Mouse (Mus musculus) neural tube, embryonic 11.5 days (tissue): ENCODE results near the gene Gpr3. TPM values are rescaled to one million over a fixed set of nuclear protein-coding genes. Genes with fewer than 3 reads are reported as not detected.

Experiments
- ATAC-seq: fragments of 200-750 bp; cut with Nextera tagmentation; 2 replicates; pipeline ENCODE4 v1.8.0; 2017; ENCODE audit warnings: moderate number of reproducible peaks, mild to moderate bottlenecking, moderate TSS enrichment, moderate library complexity; ENCODE audit not compliant: insufficient read depth, low FRiP score, low TSS enrichment
- DNase-seq: peaks from one replicate; pipeline ENCODE4 v3.0.0-alpha.2; 2015; ENCODE audit warnings: low spot score
- H3K27ac ChIP-seq: fragments of 300-500 bp; sonication (generic); 2 replicates; pipeline ENCODE4 v1.5.1; 2014; ENCODE audit warnings: low read depth, mild to moderate bottlenecking, low read length
- H3K27me3 ChIP-seq: fragments of 300-500 bp; sonication (generic); 2 replicates; pipeline ENCODE4 v1.6.1; 2014; ENCODE audit warnings: mild to moderate bottlenecking, low read length, mixed read lengths; ENCODE audit not compliant: control insufficient read depth, insufficient read depth
- H3K36me3 ChIP-seq: fragments of 300-500 bp; sonication (generic); 2 replicates; pipeline ENCODE4 v1.6.1; 2014; ENCODE audit warnings: mild to moderate bottlenecking, low read length, moderate library complexity, mixed read lengths; ENCODE audit not compliant: control insufficient read depth, insufficient read depth
- H3K4me1 ChIP-seq: fragments of 300-500 bp; sonication (generic); 2 replicates; pipeline ENCODE4 v1.6.1; 2014; ENCODE audit warnings: low read length, mixed read lengths; ENCODE audit not compliant: control insufficient read depth, insufficient read depth
- H3K4me2 ChIP-seq: fragments of 300-500 bp; sonication (generic); 2 replicates; pipeline ENCODE4 v1.6.1; 2014; ENCODE audit warnings: low read depth, mild to moderate bottlenecking, moderate library complexity
- H3K4me3 ChIP-seq: fragments of 300-500 bp; sonication (generic); 2 replicates; pipeline ENCODE4 v1.5.1; 2014; ENCODE audit warnings: low read depth, low read length
- H3K9ac ChIP-seq: fragments of 300-500 bp; sonication (generic); 2 replicates; pipeline ENCODE4 v1.6.1; 2014; ENCODE audit warnings: mild to moderate bottlenecking, low read length
- H3K9me3 ChIP-seq: fragments of 300-500 bp; sonication (generic); 2 replicates; pipeline ENCODE4 v1.6.1; 2016; ENCODE audit warnings: low read length; ENCODE audit not compliant: control insufficient read depth
- WGBS: fragments of 180-500 bp; shearing (Covaris S2); extraction: QIAGEN DNeasy Blood & Tissue Kit; methylation state at CpG from one replicate; pipeline ENCODE4 v1.1.7; 2014; 5-methylcytosine and 5-hydroxymethylcytosine counted together
- polyA plus RNA-seq: library from polyadenylated mRNA; unstranded; fragments of >200 nt; fragmentation: Nextera tagmentation; extraction: Ambion mirVana; gene quantifications from 2 replicates; pipeline ENCODE4 v1.2.1, GENCODE M21; 2014

The Gpr3 gene
- polyA plus RNA-seq, 1 experiment from 2014 or later = 0.45 TPM

GRCm38 (mm10) chr4:133189396-133189795 is 22.9 kb downstream of the Gpr3 start:
- Histone ChIP-seq H3K9me3 (no peaks in the 10 kb centered on the region), H3K9ac (no peak overlapping the region), H3K36me3 (peaks cover 6% of the 10 kb centered on the region), H3K4me1 (no peaks in the 10 kb centered on the region; the same call in 1 of the 2 replicates), H3K27ac (no peak overlapping the region), H3K4me2 (no peak overlapping the region), H3K27me3 (no peaks in the 10 kb centered on the region), H3K4me3 (no peak overlapping the region)
- WGBS = 77% methylated on average over 10 of the region's 10 CpGs
- ATAC-seq = no peak
- DNase-seq = no peak

- H3K9ac ChIP-seq = no peak overlapping the region
- no peaks in the 10 kb centered on the region for H3K27me3 ChIP-seq
- peaks cover 6% of the 10 kb centered on the region; the same call in 1 of the 2 replicates for H3K4me1 ChIP-seq
- no peak overlapping the region for H3K4me2 ChIP-seq
- ATAC-seq (no peak), DNase-seq (no peak)
- no peaks in the 10 kb centered on the region for H3K9me3 ChIP-seq
- H3K4me3 ChIP-seq = no peak overlapping the region
- peaks cover 4% of the 10 kb centered on the region for H3K36me3 ChIP-seq
- H3K27ac ChIP-seq = no peak overlapping the region
- 90% methylated on average over 5 of the region's 5 CpGs for WGBS
Observed at GRCm38 (mm10) chr4:133186856-133187255, 25.5 kb downstream of the Gpr3 start.

- Histone ChIP-seq H3K9me3 (no peaks in the 10 kb centered on the region), H3K4me2 (no peak overlapping the region), H3K4me1 (peaks cover 6% of the 10 kb centered on the region; the same call in 1 of the 2 replicates), H3K27ac (no peak overlapping the region; the same call in 1 of the 2 replicates), H3K36me3 (peaks cover 4% of the 10 kb centered on the region), H3K9ac (no peak overlapping the region), H3K27me3 (no peaks in the 10 kb centered on the region), H3K4me3 (no peak overlapping the region)
- ATAC-seq (no peak), DNase-seq (no peak)
- WGBS = 65% methylated on average over 8 of the region's 8 CpGs
Observed at GRCm38 (mm10) chr4:133185893-133186292, 26.4 kb downstream of the Gpr3 start.

- H3K4me1 ChIP-seq = peaks cover 6% of the 10 kb centered on the region; the same call in 1 of the 2 replicates
- ATAC-seq (no peak), DNase-seq (peak; percentile 37)
- H3K9ac ChIP-seq = no peak overlapping the region
- 31% methylated on average over 15 of the region's 15 CpGs for WGBS
- H3K27ac ChIP-seq = peak overlapping the region; percentile 50; the same call in 1 of the 2 replicates
- H3K36me3 ChIP-seq = peaks cover 2% of the 10 kb centered on the region
- H3K4me3 ChIP-seq = no peak overlapping the region
- no peaks in the 10 kb centered on the region for H3K9me3 ChIP-seq
- no peaks in the 10 kb centered on the region for H3K27me3 ChIP-seq
- no peak overlapping the region for H3K4me2 ChIP-seq
Observed at GRCm38 (mm10) chr4:133184898-133185665, 27.3 kb downstream of the Gpr3 start.

- DNase-seq (no peak), ATAC-seq (no peak)
- H3K9ac ChIP-seq = no peak overlapping the region
- peaks cover 2% of the 10 kb centered on the region for H3K36me3 ChIP-seq
- H3K9me3 ChIP-seq = no peaks in the 10 kb centered on the region
- H3K4me3 ChIP-seq = no peak overlapping the region
- H3K27me3 ChIP-seq = no peaks in the 10 kb centered on the region
- WGBS = 43% methylated on average over 14 of the region's 14 CpGs
- H3K4me2 ChIP-seq = no peak overlapping the region
- H3K27ac ChIP-seq = no peak overlapping the region
- peaks cover 6% of the 10 kb centered on the region; the same call in 1 of the 2 replicates for H3K4me1 ChIP-seq
Observed at GRCm38 (mm10) chr4:133184031-133184897, 28.1 kb downstream of the Gpr3 start.

GRCm38 (mm10) chr4:133182439-133183033 is 29.8 kb downstream of the Gpr3 start:
- Histone ChIP-seq H3K36me3 (peaks cover under 1% of the 10 kb centered on the region), H3K4me1 (peaks cover 7% of the 10 kb centered on the region; the same call in 1 of the 2 replicates), H3K27ac (no peak overlapping the region), H3K27me3 (no peaks in the 10 kb centered on the region), H3K9ac (no peak overlapping the region), H3K4me2 (no peak overlapping the region), H3K9me3 (no peaks in the 10 kb centered on the region), H3K4me3 (no peak overlapping the region)
- ATAC-seq (no peak), DNase-seq (no peak)
- WGBS = 94% methylated on average over 8 of the region's 8 CpGs

- H3K4me2 ChIP-seq = no peak overlapping the region
- H3K9me3 ChIP-seq = no peaks in the 10 kb centered on the region
- peaks cover 17% of the 10 kb centered on the region; the same call in 1 of the 2 replicates for H3K4me1 ChIP-seq
- no peaks in the 10 kb centered on the region; the same call in 1 of the 2 replicates for H3K36me3 ChIP-seq
- no peak overlapping the region for H3K27ac ChIP-seq
- DNase-seq (no peak), ATAC-seq (no peak)
- 92% methylated on average over 7 of the region's 7 CpGs for WGBS
- H3K27me3 ChIP-seq = no peaks in the 10 kb centered on the region
- no peak overlapping the region for H3K4me3 ChIP-seq
- no peak overlapping the region for H3K9ac ChIP-seq
Observed at GRCm38 (mm10) chr4:133179258-133179657, 33.1 kb downstream of the Gpr3 start.

- DNase-seq (no peak), ATAC-seq (no peak)
- no peak overlapping the region for H3K9ac ChIP-seq
- H3K9me3 ChIP-seq = no peaks in the 10 kb centered on the region
- 92% methylated on average over 5 of the region's 5 CpGs for WGBS
- no peak overlapping the region for H3K27ac ChIP-seq
- peaks cover 13% of the 10 kb centered on the region; the same call in 1 of the 2 replicates for H3K4me1 ChIP-seq
- H3K4me3 ChIP-seq = no peak overlapping the region
- no peaks in the 10 kb centered on the region; the same call in 1 of the 2 replicates for H3K36me3 ChIP-seq
- no peak overlapping the region for H3K4me2 ChIP-seq
- H3K27me3 ChIP-seq = no peaks in the 10 kb centered on the region
Observed at GRCm38 (mm10) chr4:133178305-133178704, 34.0 kb downstream of the Gpr3 start.
